Mouse (Mus musculus): ENCODE results near the gene Mgat4b. TPM values are rescaled to one million over a fixed set of nuclear protein-coding genes. Genes with fewer than 3 reads are reported as not detected.

Gene Mgat4b
- polyA plus RNA-seq, 1 experiment from 2014 or later: 52.8 TPM

DNA sequence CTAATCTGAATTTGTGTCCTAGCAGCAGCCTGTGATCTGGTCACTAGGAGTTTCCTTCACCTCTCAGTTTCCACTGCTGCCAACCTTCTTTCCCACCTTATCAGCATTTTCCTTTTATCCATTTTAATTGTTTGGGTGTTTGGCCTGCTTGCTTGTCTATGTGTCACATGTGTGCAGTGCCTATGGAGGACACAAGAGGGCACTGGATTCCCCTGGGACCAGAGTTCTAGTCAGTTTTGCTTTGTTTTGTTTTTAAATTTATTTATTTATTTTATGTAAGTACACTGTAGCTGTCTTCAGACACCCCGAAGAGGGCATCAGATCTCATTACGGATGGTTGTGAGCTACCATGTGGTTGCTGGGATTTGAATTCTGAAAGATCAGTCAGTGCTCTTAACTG lies 58.5 kb downstream of the Mgat4b start:
- WGBS: 87% methylated on average over 2 of the region's 2 CpGs
- ATAC-seq (ENCODE audit: low FRiP score): no peak
- Histone ChIP-seq H3K9me3 (replicated peaks) (no peaks in the 10 kb centered on the region), H3K4me2 (replicated peaks) (no peak overlapping the region), H3K27ac (no peak overlapping the region), H3K4me3 (no peak overlapping the region), H3K27me3 (no peaks in the 10 kb centered on the region), H3K36me3 (peaks cover 29% of the 10 kb centered on the region), H3K4me1 (no peaks in the 10 kb centered on the region; the same call in 1 of the 2 replicates), H3K9ac (no peak overlapping the region)

DNA sequence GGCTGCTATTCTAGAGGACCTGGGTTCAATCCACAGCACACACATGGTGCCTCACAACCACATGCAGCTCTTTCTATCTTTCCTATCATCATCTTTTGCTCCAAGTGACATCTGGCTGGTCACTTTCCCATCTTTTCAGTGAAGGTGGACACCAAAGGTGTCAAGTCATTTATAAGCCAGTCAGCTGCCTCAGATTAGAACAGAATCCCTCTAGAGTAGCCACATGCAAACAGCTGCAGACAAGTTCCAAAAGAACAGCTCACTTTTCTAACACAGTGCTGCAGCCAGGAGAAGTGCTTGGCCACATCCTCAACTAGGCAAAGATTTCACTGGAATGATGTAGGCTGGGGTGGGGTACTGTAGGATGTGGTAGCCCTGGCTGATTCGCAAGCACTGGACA lies 59.2 kb downstream of the Mgat4b start:
- H3K27ac ChIP-seq: no peak overlapping the region
- H3K4me2 ChIP-seq (replicated peaks): no peak overlapping the region
- H3K9ac ChIP-seq: no peak overlapping the region
- WGBS: 100% methylated on average over 1 of the region's 1 CpGs
- H3K4me1 ChIP-seq: no peaks in the 10 kb centered on the region; the same call in 1 of the 2 replicates
- H3K27me3 ChIP-seq: no peaks in the 10 kb centered on the region
- no peaks in the 10 kb centered on the region for H3K9me3 ChIP-seq (replicated peaks)
- peaks cover 22% of the 10 kb centered on the region for H3K36me3 ChIP-seq
- no peak for ATAC-seq (ENCODE audit: low FRiP score)
- no peak overlapping the region for H3K4me3 ChIP-seq

DNA sequence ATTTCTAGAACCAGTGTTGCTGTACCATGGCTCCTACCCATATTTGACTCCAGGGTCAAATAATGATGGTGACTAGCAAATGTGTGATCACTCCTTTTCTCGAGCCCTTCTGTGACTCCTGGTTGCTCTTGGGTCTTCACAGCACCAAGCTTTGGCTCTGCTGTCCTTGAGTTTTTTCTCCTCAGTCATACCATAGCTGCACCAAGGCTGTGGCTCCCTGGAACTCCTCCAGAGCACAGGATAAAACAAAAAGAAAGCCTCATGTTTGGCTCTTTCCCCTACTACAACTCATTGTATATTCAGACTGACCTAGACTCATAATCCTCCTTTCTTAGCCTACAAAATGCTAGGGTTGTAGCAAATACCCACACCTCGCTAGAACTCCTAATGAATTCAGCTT lies 62.1 kb downstream of the Mgat4b start:
- no peak overlapping the region for H3K4me3 ChIP-seq
- no peak overlapping the region for H3K27ac ChIP-seq
- H3K36me3 ChIP-seq: no peaks in the 10 kb centered on the region
- no peaks in the 10 kb centered on the region; the same call in 1 of the 2 replicates for H3K4me1 ChIP-seq
- ATAC-seq (ENCODE audit: low FRiP score): no peak
- no peak overlapping the region for H3K9ac ChIP-seq
- H3K9me3 ChIP-seq (replicated peaks): no peaks in the 10 kb centered on the region
- no peak overlapping the region for H3K4me2 ChIP-seq (replicated peaks)
- no peaks in the 10 kb centered on the region for H3K27me3 ChIP-seq
- 94% methylated on average over 2 of the region's 2 CpGs for WGBS

DNA sequence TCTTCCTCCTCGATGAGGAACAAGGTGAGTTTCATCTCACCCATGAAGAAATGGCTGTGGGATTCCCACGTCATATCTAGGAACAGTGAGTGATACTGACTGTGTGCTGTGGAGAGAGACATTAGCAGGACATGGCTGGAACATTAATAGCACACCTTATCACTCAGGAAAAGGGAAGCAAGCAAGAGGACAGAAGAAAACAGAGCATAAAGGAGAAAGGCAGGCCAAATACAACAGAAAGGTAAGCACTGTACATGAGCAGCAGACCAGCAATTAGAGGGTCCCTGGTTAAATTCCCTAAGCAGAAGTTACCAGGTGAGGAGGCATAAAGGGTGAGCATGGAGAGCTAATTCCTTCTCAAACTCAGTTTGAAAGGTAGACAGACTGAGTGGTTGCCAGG lies 64.4 kb downstream of the Mgat4b start:
- Histone ChIP-seq H3K4me2 (replicated peaks) (no peak overlapping the region), H3K4me1 (no peaks in the 10 kb centered on the region; the same call in 1 of the 2 replicates), H3K27me3 (no peaks in the 10 kb centered on the region), H3K36me3 (no peaks in the 10 kb centered on the region), H3K9ac (no peak overlapping the region), H3K4me3 (no peak overlapping the region), H3K9me3 (replicated peaks) (no peaks in the 10 kb centered on the region), H3K27ac (no peak overlapping the region)
- no peak for ATAC-seq (ENCODE audit: low FRiP score)
- WGBS: 98% methylated on average over 2 of the region's 2 CpGs

DNA sequence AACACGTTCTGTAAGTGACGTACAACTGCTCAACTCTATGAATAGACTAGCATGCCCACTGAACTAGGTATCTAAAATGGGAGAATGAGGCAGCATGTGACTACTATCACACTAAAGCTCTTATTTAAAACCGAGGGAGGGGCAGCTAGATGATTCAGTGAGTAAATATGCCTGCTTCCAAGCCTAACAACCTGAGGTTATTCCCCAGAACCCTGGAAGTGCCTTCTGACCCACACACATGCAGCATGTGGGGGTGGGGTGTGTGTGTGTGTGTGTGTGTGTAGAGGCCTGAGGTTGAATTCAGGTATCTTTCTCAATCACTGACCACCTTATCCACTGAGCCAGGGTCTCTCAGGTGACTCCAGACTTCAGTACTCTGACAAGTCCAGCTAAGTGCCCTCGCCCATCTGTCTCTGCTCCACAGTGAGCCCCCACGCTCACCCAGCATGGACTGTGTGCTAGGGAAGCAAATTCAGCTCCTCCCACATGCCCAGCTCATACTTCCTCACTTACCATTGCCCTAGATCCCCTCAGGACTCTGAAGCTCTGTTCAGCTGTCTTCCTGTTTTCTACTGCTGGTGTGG lies 65.0 kb downstream of the Mgat4b start:
- 93% methylated on average over 5 of the region's 5 CpGs for WGBS
- Histone ChIP-seq H3K4me3 (no peak overlapping the region), H3K36me3 (peaks cover 1% of the 10 kb centered on the region), H3K9me3 (replicated peaks) (no peaks in the 10 kb centered on the region), H3K9ac (no peak overlapping the region), H3K27me3 (no peaks in the 10 kb centered on the region), H3K4me2 (replicated peaks) (no peak overlapping the region), H3K4me1 (peaks cover 1% of the 10 kb centered on the region; the same call in 1 of the 2 replicates), H3K27ac (no peak overlapping the region)
- ATAC-seq (ENCODE audit: low FRiP score): no peak

DNA sequence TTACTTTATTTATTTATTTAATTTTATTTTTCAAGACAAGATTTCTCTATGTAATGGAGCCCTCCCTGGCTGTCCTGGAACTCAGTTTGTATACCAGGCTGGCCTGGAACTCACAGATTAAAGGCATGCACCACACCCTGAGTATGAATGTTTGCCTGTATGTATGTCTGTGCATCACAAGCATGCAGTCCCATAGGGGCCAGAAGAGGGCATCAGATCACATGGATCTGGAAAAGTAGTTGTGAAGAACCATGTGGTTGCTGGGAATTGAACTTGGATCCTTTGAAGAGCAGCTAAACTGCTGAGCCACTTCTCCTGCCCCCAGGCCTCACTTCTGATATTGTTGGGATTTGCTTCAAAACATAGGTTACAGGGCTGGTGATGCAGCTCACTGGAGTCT lies 66.3 kb downstream of the Mgat4b start:
- peaks cover 5% of the 10 kb centered on the region for H3K36me3 ChIP-seq
- no peak overlapping the region for H3K9ac ChIP-seq
- no peak overlapping the region for H3K4me3 ChIP-seq
- no peaks in the 10 kb centered on the region for H3K9me3 ChIP-seq (replicated peaks)
- H3K4me1 ChIP-seq: peaks cover 3% of the 10 kb centered on the region; the same call in 1 of the 2 replicates
- no peak overlapping the region for H3K4me2 ChIP-seq (replicated peaks)
- H3K27ac ChIP-seq: no peak overlapping the region
- H3K27me3 ChIP-seq: no peaks in the 10 kb centered on the region
- no peak for ATAC-seq (ENCODE audit: low FRiP score)

DNA sequence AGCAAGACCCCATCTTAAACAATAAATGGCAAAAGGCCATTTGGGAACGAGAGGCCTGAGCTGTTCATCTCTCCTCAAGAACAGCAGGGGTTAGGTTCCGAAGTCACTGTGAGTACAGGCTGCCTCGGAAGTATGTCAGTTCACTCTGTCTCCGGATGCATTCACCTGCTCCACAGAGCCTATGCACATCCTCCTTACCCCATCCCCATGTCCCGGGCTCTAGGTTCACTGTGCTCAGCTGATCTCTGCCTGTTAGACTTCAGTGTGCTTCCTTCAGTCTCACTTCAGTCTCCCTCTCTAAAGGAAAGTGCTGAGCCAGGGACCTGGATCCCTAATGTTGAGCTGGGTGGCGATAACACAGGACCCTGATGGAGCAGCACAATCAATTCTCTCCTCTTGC lies 67.0 kb downstream of the Mgat4b start:
- Histone ChIP-seq H3K9me3 (replicated peaks) (no peaks in the 10 kb centered on the region), H3K27ac (no peak overlapping the region), H3K4me1 (0 out of 2 replicates have a peak, but pooled peaks cover 3% of the 10 kb centered on the region), H3K4me2 (replicated peaks) (no peak overlapping the region), H3K4me3 (no peak overlapping the region), H3K36me3 (peaks cover 5% of the 10 kb centered on the region), H3K27me3 (no peaks in the 10 kb centered on the region), H3K9ac (no peak overlapping the region)
- no peak for ATAC-seq (ENCODE audit: low FRiP score)
- 83% methylated on average over 6 of the region's 6 CpGs for WGBS

DNA sequence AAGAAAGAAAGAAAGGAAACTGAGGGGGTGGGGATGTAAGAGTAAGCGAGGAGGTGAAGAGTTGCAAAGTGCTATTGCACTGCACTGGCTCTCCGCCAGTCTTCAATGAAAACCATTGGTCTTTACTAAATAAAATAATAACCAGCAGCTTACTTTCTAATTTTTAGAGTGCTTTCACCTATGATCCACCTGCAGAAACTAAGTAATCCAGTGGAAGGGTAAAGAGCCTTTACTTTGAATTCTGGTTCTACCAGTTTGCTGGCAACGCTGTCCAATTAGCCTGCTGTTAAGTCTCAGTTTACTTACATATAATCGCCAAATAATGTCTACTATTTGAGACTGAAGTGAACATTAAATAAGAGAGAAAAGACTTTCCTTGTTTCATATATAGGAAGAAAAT lies 68.3 kb downstream of the Mgat4b start:
- Histone ChIP-seq H3K27ac (no peak overlapping the region), H3K4me2 (replicated peaks) (no peak overlapping the region), H3K4me1 (0 out of 2 replicates have a peak, but pooled peaks cover 3% of the 10 kb centered on the region), H3K4me3 (no peak overlapping the region), H3K9me3 (replicated peaks) (no peaks in the 10 kb centered on the region), H3K27me3 (no peaks in the 10 kb centered on the region), H3K36me3 (peaks cover 5% of the 10 kb centered on the region), H3K9ac (no peak overlapping the region)
- ATAC-seq (ENCODE audit: low FRiP score): no peak
- WGBS: 91% methylated on average over 4 of the region's 4 CpGs

DNA sequence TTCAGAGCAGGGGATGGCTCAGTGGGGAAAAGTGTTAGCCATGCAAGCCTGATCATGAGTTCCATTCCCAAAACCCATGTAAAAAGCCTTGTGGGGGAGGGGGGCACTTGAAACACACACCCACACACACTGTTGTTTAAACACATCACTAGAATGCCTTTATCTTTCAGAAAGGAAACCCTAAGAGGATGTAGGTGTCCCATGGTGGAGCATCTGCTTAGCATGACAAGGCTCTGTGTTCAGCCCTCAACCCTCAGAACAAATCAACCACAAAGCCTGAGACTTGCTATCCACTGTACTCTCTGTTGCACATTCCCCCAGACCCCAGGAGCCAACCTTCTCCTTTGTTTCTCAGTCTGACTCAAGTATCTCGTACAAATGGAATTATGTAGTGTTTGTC lies 69.4 kb downstream of the Mgat4b start:
- no peaks in the 10 kb centered on the region for H3K27me3 ChIP-seq
- H3K4me3 ChIP-seq: no peak overlapping the region
- no peaks in the 10 kb centered on the region for H3K9me3 ChIP-seq (replicated peaks)
- H3K36me3 ChIP-seq: peaks cover 5% of the 10 kb centered on the region
- H3K9ac ChIP-seq: no peak overlapping the region
- no peak overlapping the region for H3K4me2 ChIP-seq (replicated peaks)
- H3K4me1 ChIP-seq: 0 out of 2 replicates have a peak, but pooled peaks cover 3% of the 10 kb centered on the region
- 68% methylated on average over 1 of the region's 1 CpGs for WGBS
- no peak for ATAC-seq (ENCODE audit: low FRiP score)
- no peak overlapping the region for H3K27ac ChIP-seq

Small RNA genes within 50 kb of the gene (microRNA-seq; reads per million reads assigned to microRNA genes)
- gene Mir6919: not detected

Other genes with a start within 250 kb of the Mgat4b start
- gene Rnf130, start 185.5 kb upstream of the Mgat4b start, polyA plus RNA-seq (2016; fragmentation: Nextera tagmentation; extraction: Ambion mirVana): 84.2 and 84.3 TPM in 2 replicates
- 46.1 and 51.2 TPM in 2 replicates for gene Tbc1d9b, start 79.5 kb upstream of the Mgat4b start, polyA plus RNA-seq (2016; fragmentation: Nextera tagmentation; extraction: Ambion mirVana)
- 21.1 and 22.2 TPM in 2 replicates for gene Mrnip, start 36.4 kb upstream of the Mgat4b start, polyA plus RNA-seq (2016; fragmentation: Nextera tagmentation; extraction: Ambion mirVana)
- gene Sqstm1, start 63 bp upstream of the Mgat4b start, polyA plus RNA-seq (2016; fragmentation: Nextera tagmentation; extraction: Ambion mirVana): 231 and 234 TPM in 2 replicates
- 0.61 and 1.3 TPM in 2 replicates for gene Ltc4s, start 27.7 kb downstream of the Mgat4b start, polyA plus RNA-seq (2016; fragmentation: Nextera tagmentation; extraction: Ambion mirVana)
- gene Maml1, start 81.4 kb downstream of the Mgat4b start, polyA plus RNA-seq (2016; fragmentation: Nextera tagmentation; extraction: Ambion mirVana): 7.6 and 8.1 TPM in 2 replicates
- 308 and 311 TPM in 2 replicates for gene Canx, start 114.8 kb downstream of the Mgat4b start, polyA plus RNA-seq (2016; fragmentation: Nextera tagmentation; extraction: Ambion mirVana)
- gene Cby3, start 143.6 kb downstream of the Mgat4b start, polyA plus RNA-seq (2016; fragmentation: Nextera tagmentation; extraction: Ambion mirVana): 0.65 TPM in 1 of 2 replicates, not detected in the other
- 623 and 641 TPM in 2 replicates for gene Hnrnph1, start 166.1 kb downstream of the Mgat4b start, polyA plus RNA-seq (2016; fragmentation: Nextera tagmentation; extraction: Ambion mirVana)
- gene Rufy1, start 220.2 kb downstream of the Mgat4b start, polyA plus RNA-seq (2016; fragmentation: Nextera tagmentation; extraction: Ambion mirVana): 25.8 and 26.7 TPM in 2 replicates

All from hindbrain, embryonic 12.5 days (tissue).